Mouse (Mus musculus): Measurements from ENCODE around the gene Grcc10.

Gene Grcc10

DNA sequence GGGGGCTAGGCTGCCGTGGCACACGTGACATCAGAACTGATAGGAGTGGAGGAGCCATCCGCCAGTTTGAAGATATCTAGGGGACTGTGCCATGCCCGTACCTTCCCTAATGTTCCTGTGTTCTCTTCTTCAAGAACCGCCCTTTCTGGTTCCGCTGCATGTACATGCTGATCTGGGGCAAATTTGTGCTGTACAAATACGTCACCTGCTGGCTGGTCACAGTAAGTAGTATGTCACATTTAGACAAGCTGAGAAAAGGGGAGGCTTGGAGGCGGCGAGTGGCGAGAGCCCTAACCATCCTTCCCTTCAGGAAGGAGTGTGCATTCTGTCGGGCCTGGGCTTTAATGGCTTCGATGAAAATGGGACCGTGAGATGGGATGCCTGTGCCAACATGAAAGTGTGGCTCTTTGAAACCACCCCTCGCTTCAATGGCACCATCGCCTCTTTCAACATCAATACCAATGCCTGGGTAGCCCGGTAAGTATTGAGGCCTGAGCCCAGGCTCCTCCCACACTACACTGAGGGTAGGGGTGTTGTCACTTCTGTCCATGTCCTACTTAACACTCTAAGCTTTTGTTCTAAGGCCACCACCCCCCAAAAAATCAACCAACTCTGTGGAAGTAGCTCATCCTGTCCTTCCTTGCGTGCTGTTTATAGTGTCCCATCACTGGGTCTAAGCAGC lies 38.9 kb downstream of the Grcc10 start:
- DNase-seq (ENCODE audit: low spot score in 2 of 2): no peak

DNA sequence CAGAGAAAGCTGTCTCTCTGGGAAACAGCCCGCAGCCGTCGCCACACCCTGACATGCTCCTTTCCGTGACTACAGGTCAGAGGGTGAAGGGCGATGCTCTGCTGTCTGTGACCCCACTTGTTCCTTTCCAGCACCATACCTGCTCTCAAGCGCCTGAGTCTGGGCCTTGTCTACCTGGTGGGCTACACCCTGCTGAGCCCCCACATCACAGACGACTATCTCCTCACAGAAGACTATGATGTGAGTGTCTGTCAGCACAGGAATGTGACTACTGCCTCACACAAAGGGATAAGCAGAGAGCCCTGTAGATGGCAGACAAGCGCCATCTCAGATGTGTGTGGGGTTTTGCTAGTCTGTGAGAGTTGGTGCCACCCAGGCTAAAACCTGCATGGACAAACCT lies 39.8 kb downstream of the Grcc10 start:
- peak in 1 of 2 experiments; percentile 27 for DNase-seq (ENCODE audit: low spot score in 2 of 2)

GRCm38 (mm10) chr6:124699962-124700610 lies 41.1 kb downstream of the Grcc10 start:
- DNase-seq (ENCODE audit: low spot score in 2 of 2): no peak

DNA sequence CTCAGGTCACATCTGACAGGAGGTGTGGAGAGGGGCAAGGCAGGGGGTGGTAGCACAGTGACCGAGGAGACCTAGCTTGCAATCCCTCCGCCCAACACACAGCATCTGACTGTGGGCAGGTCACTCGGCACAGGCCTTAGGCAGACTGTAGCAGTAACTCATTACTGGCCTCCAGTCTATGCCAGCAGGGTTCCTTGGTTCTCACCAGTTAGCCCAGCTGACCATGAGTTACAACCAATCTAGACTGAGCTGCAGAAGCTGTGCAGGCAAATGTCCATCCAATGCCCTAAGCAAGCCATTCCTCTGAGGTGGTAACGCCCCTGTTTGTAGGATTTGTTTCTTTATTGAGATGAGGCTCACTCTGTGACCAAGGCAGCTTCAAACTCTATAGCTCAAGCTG lies 41.8 kb downstream of the Grcc10 start:
- DNase-seq (ENCODE audit: low spot score in 2 of 2): no peak

DNA sequence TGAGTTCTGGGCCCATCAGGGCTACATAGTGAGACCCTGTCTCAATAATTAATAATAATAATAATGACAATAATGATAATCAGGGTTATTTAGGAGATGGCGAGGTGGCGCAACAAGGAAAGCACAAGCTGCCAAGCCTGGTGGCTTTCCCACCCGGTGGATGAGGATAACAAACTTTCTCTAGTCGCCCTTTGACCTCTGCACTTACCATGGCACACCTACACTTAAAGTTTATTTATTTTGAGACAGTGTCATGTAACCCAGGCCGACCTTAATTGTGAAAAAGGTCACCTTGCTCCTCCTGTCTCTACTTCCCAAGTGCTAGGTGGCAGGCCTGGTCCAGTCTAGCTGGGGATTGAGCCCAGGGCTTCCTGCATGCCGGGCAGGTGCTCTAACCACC lies 42.4 kb downstream of the Grcc10 start:
- DNase-seq (ENCODE audit: low spot score in 2 of 2): no peak

GRCm38 (mm10) chr6:124696441-124697150 lies 44.6 kb downstream of the Grcc10 start:
- DNase-seq (ENCODE audit: low spot score in 2 of 2): no peak

GRCm38 (mm10) chr6:124694166-124694955 lies 46.8 kb downstream of the Grcc10 start:
- peak; percentile 41 to 45 for DNase-seq (ENCODE audit: low spot score in 2 of 2)

DNA sequence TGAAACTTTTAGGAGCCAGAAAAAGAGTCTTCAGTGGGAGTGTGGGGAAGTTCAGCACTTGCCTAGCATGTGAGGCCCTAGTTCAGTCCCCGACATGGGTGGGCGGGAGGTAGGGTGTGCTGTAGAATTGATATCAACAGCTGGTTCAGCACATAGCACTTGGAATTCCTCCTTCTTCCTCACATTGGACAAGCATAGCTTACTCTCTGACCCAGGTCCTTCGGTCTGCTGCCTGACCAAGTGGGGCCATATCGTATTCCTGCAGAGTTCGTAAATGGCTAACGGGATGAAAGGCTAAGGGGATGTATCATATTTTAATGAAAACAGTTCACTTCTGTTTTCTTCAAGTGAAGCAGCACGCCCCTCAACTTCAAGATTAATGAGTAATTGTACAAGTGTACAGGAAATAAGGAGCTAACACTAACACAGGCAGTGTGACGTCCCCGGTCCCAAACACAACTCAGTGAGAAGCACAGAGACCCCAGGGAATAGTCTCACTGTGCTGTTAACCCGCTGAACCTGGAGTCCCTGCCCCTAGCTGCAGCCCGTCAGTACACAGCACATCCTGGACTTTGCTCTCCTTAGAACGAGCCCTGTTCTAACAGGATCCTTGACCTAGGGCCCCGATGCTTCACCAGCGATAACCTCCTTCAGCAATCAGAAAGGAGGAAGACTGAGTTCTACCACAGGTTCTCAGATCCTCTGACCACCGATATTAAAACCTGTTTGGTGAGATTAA lies 47.8 kb downstream of the Grcc10 start:
- DNase-seq (ENCODE audit: low spot score in 2 of 2): no peak

GRCm38 (mm10) chr6:124690517-124690916 lies 50.7 kb downstream of the Grcc10 start:
- no peak for DNase-seq (ENCODE audit: low spot score in 2 of 2)

All from natural killer cell, adult 2 months (primary cell).